Mouse (Mus musculus): ENCODE measurements around the gene Col6a3.

Gene Col6a3

GRCm38 (mm10) chr1:90797276-90797891, 46.4 kb downstream of the Col6a3 start:
- peak; percentile 67 for DNase-seq (ENCODE audit: low spot score)

GRCm38 (mm10) chr1:90793368-90793767, 50.4 kb downstream of the Col6a3 start:
- no peak for DNase-seq (ENCODE audit: low spot score)

- DNase-seq (ENCODE audit: low spot score): no peak
Measured at GRCm38 (mm10) chr1:90790925-90791324, 52.8 kb downstream of the Col6a3 start.

- no peak for DNase-seq (ENCODE audit: low spot score)
Measured at GRCm38 (mm10) chr1:90789506-90789905, 54.3 kb downstream of the Col6a3 start.

- DNase-seq (ENCODE audit: low spot score): no peak
Measured at GRCm38 (mm10) chr1:90780446-90780845, 63.3 kb downstream of the Col6a3 start.

- no peak for DNase-seq (ENCODE audit: low spot score)
Measured at GRCm38 (mm10) chr1:90779072-90779471, 64.7 kb downstream of the Col6a3 start.

GRCm38 (mm10) chr1:90775477-90776241, 68.1 kb downstream of the Col6a3 start:
- peak; percentile 35 for DNase-seq (ENCODE audit: low spot score)

GRCm38 (mm10) chr1:90771172-90771571, 72.6 kb downstream of the Col6a3 start:
- DNase-seq (ENCODE audit: low spot score): no peak

- DNase-seq (ENCODE audit: low spot score): peak; percentile 38
Measured at GRCm38 (mm10) chr1:90770027-90770426, 73.7 kb downstream of the Col6a3 start.

- no peak for DNase-seq (ENCODE audit: low spot score)
Measured at GRCm38 (mm10) chr1:90769301-90769700, 74.5 kb downstream of the Col6a3 start.

GRCm38 (mm10) chr1:90758091-90758673, 85.6 kb downstream of the Col6a3 start:
- no peak for DNase-seq (ENCODE audit: low spot score)

- no peak for DNase-seq (ENCODE audit: low spot score)
Measured at GRCm38 (mm10) chr1:90753869-90754563, 89.8 kb downstream of the Col6a3 start.

GRCm38 (mm10) chr1:90751221-90751620, 92.5 kb downstream of the Col6a3 start:
- DNase-seq (ENCODE audit: low spot score): no peak

GRCm38 (mm10) chr1:90750169-90750568, 93.6 kb downstream of the Col6a3 start:
- DNase-seq (ENCODE audit: low spot score): no peak

GRCm38 (mm10) chr1:90748544-90748943, 95.2 kb downstream of the Col6a3 start:
- DNase-seq (ENCODE audit: low spot score): no peak

- peak; percentile 76 for DNase-seq (ENCODE audit: low spot score)
Measured at GRCm38 (mm10) chr1:90743941-90744386, 99.8 kb downstream of the Col6a3 start.

GRCm38 (mm10) chr1:90743445-90743844, 100.3 kb downstream of the Col6a3 start:
- DNase-seq (ENCODE audit: low spot score): no peak

- no peak for DNase-seq (ENCODE audit: low spot score)
Measured at GRCm38 (mm10) chr1:90742641-90743040, 101.1 kb downstream of the Col6a3 start.

- DNase-seq (ENCODE audit: low spot score): no peak
Measured at GRCm38 (mm10) chr1:90740216-90741170, 103.3 kb downstream of the Col6a3 start.

GRCm38 (mm10) chr1:90738913-90739312, 104.9 kb downstream of the Col6a3 start:
- no peak for DNase-seq (ENCODE audit: low spot score)

GRCm38 (mm10) chr1:90729466-90729865, 114.3 kb downstream of the Col6a3 start:
- no peak for DNase-seq (ENCODE audit: low spot score)

Data from ovary, adult 18-20 months (tissue).